Mouse (Mus musculus) stomach, embryonic 16.5 days (tissue): ENCODE data around the gene Angptl4. TPM values are rescaled to one million over a fixed set of nuclear protein-coding genes. Genes with fewer than 3 reads are reported as not detected.
"Not testable (repeated sequence)": the region's sequence is repeated elsewhere in the genome, so short reads cannot be mapped to it uniquely, and the experiment has no call there.

ENCODE experiments used
- ATAC-seq: fragments of 200-750 bp; cut with Nextera tagmentation; 2 replicates; pipeline ENCODE4 v1.8.0; 2017; ENCODE audit warnings: moderate number of reproducible peaks, moderate TSS enrichment; ENCODE audit not compliant: insufficient read depth, low FRiP score
- H3K27ac ChIP-seq: fragments of 300-500 bp; sonication (generic); 2 replicates; pipeline ENCODE4 v1.5.1; 2014; ENCODE audit warnings: low read length
- H3K27me3 ChIP-seq: fragments of 300-500 bp; sonication (generic); 2 replicates; pipeline ENCODE4 v1.6.1; 2014; ENCODE audit warnings: low read length, control low read depth, mixed read lengths; ENCODE audit not compliant: control insufficient read depth, insufficient read depth
- H3K36me3 ChIP-seq: fragments of 300-500 bp; sonication (generic); 2 replicates; pipeline ENCODE4 v1.6.1; 2014; ENCODE audit warnings: low read length; ENCODE audit not compliant: control insufficient read depth, insufficient read depth
- H3K4me1 ChIP-seq: fragments of 300-500 bp; sonication (generic); 2 replicates; pipeline ENCODE4 v1.6.1; 2014; ENCODE audit warnings: low read length, control low read depth, mixed read lengths; ENCODE audit not compliant: control insufficient read depth, insufficient read depth
- H3K4me2 ChIP-seq: fragments of 300-500 bp; sonication (generic); 2 replicates; pipeline ENCODE4 v1.6.1; 2014; ENCODE audit warnings: low read depth, low read length, mixed read lengths
- H3K4me3 ChIP-seq: fragments of 300-500 bp; sonication (generic); replicated peaks from 2 replicates; pipeline ENCODE4 v1.5.1; 2014; ENCODE audit warnings: mild to moderate bottlenecking, low read length
- H3K9ac ChIP-seq: fragments of 300-500 bp; sonication (generic); 2 replicates; pipeline ENCODE4 v1.6.1; 2014; ENCODE audit warnings: low read length
- H3K9me3 ChIP-seq: fragments of 300-500 bp; sonication (generic); replicated peaks from 2 replicates; pipeline ENCODE4 v1.6.1; 2016; ENCODE audit warnings: low read length, control low read depth; ENCODE audit not compliant: control insufficient read depth
- WGBS: fragments of 180-500 bp; shearing (Covaris S2); extraction: QIAGEN DNeasy Blood & Tissue Kit; methylation state at CpG from one replicate; pipeline ENCODE4 v1.1.7; 2014; 5-methylcytosine and 5-hydroxymethylcytosine counted together
- polyA plus RNA-seq: library from polyadenylated mRNA; unstranded; fragments of >200 nt; fragmentation: Nextera tagmentation; extraction: Ambion mirVana; gene quantifications from 2 replicates; pipeline ENCODE4 v1.2.1, GENCODE M21; 2015

The Angptl4 gene
- 25.8 and 30.7 TPM in 2 replicates for polyA plus RNA-seq

- Histone ChIP-seq H3K4me1 (peaks cover 49% of the 10 kb centered on the region), H3K9ac (peak within 1 kb of the TSS; percentile 75), H3K9me3 (no peaks in the 10 kb centered on the region), H3K27me3 (no peaks in the 10 kb centered on the region), H3K36me3 (no peaks in the 10 kb centered on the region), H3K4me2 (peak within 1 kb of the TSS; percentile 92), H3K4me3 (peak within 1 kb of the TSS; percentile 57), H3K27ac (peak within 1 kb of the TSS; percentile 89)
- 1% methylated on average over 50 of the region's 50 CpGs for WGBS
- peak; percentile 77 for ATAC-seq
These were observed at the start of gene Angptl4 for GRCm38 (mm10) chr17:33781124-33781977. Angptl4 (minus strand) TSS chr17:33781830.

DNA sequence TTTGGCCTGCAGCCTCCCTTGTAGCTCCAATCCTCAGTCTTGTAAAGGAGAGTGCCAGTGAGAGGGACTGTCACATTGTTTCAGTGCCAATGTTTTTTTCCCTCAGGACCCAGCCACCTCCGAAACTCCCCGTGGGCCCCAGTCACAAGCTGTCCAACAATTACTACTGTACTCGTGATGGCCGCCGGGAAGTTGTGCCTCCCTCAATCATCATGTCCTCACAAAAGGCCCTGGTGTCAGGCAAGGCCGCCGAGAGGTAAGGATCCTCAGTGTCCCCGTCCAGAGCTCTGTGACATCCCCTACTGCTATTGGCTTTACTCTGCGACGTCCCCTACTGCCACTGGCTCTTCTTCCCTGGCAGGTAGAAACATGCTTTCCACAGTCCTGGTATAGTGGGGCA, 47.9 kb upstream of the Angptl4 start:
- 0 out of 2 replicates have a peak overlapping the region, but pooled peaks have one; percentile 31 for H3K27ac ChIP-seq
- 90% methylated on average over 10 of the region's 10 CpGs for WGBS

GRCm38 (mm10) chr17:33828892-33829291, 47.3 kb upstream of the Angptl4 start:
- WGBS: 34% methylated on average over 2 of the region's 2 CpGs
- no peak overlapping the region for H3K4me2 ChIP-seq
- peaks cover 22% of the 10 kb centered on the region; the same call in 1 of the 2 replicates for H3K36me3 ChIP-seq
- no peak overlapping the region for H3K4me3 ChIP-seq
- no peaks in the 10 kb centered on the region for H3K9me3 ChIP-seq
- no peak overlapping the region for H3K9ac ChIP-seq
- H3K4me1 ChIP-seq: peaks cover 18% of the 10 kb centered on the region
- H3K27me3 ChIP-seq: no peaks in the 10 kb centered on the region
- peak; percentile 72 for ATAC-seq
- 0 out of 2 replicates have a peak overlapping the region, but pooled peaks have one; percentile 31 for H3K27ac ChIP-seq

More for the DNA sequence above, 47.9 kb upstream of the Angptl4 start:
- Histone ChIP-seq H3K36me3 (peaks cover 22% of the 10 kb centered on the region; the same call in 1 of the 2 replicates), H3K4me1 (peaks cover 18% of the 10 kb centered on the region), H3K4me2 (no peak overlapping the region), H3K27me3 (no peaks in the 10 kb centered on the region), H3K9ac (no peak overlapping the region), H3K4me3 (no peak overlapping the region), H3K9me3 (no peaks in the 10 kb centered on the region)
- ATAC-seq: no peak

- no peak overlapping the region for H3K4me2 ChIP-seq
- H3K27me3 ChIP-seq: no peaks in the 10 kb centered on the region
- no peak overlapping the region for H3K9ac ChIP-seq
- peaks cover 22% of the 10 kb centered on the region; the same call in 1 of the 2 replicates for H3K36me3 ChIP-seq
- H3K4me3 ChIP-seq: no peak overlapping the region
- WGBS: 0% methylated on average over 3 of the region's 3 CpGs
- H3K4me1 ChIP-seq: peaks cover 25% of the 10 kb centered on the region
- H3K27ac ChIP-seq: no peak overlapping the region
- no peaks in the 10 kb centered on the region for H3K9me3 ChIP-seq
- no peak for ATAC-seq
These were observed 45.2 kb upstream of the Angptl4 start for GRCm38 (mm10) chr17:33826850-33827249.

GRCm38 (mm10) chr17:33825462-33825861, 43.8 kb upstream of the Angptl4 start:
- Histone ChIP-seq H3K4me2 (peak overlapping the region; percentile 86), H3K27ac (no peak overlapping the region), H3K4me3 (peak overlapping the region; percentile 83), H3K36me3 (peaks cover 19% of the 10 kb centered on the region; the same call in 1 of the 2 replicates), H3K4me1 (peaks cover 28% of the 10 kb centered on the region), H3K27me3 (no peaks in the 10 kb centered on the region), H3K9ac (peak overlapping the region; percentile 15; the same call in 1 of the 2 replicates), H3K9me3 (no peaks in the 10 kb centered on the region)
- ATAC-seq: no peak
- WGBS: 88% methylated on average over 8 of the region's 8 CpGs

GRCm38 (mm10) chr17:33824997-33825330, 43.3 kb upstream of the Angptl4 start:
- Histone ChIP-seq H3K27ac (peak overlapping the region; percentile 90), H3K9ac (peak overlapping the region; percentile 77), H3K36me3 (peaks cover 18% of the 10 kb centered on the region), H3K4me1 (peaks cover 28% of the 10 kb centered on the region), H3K4me3 (peak overlapping the region; percentile 83), H3K4me2 (peak overlapping the region; percentile 86)
- ATAC-seq, H3K9me3 ChIP-seq, H3K27me3 ChIP-seq: not testable (repeated sequence)
- 4% methylated on average over 6 of the region's 6 CpGs for WGBS

GRCm38 (mm10) chr17:33824084-33824996, 42.7 kb upstream of the Angptl4 start, which contains the start of the genes Rps28 and Ndufa7:
Rps28 (minus strand) TSS chr17:33824562.
Ndufa7 (plus strand) TSS chr17:33824572.
- peaks cover 28% of the 10 kb centered on the region for H3K4me1 ChIP-seq
- ATAC-seq: peak; percentile 94
- H3K4me2 ChIP-seq: peak within 1 kb of the TSS; percentile 86
- peaks cover 14% of the 10 kb centered on the region for H3K36me3 ChIP-seq
- H3K9me3 ChIP-seq: no peaks in the 10 kb centered on the region
- peak within 1 kb of the TSS; percentile 89 for H3K9ac ChIP-seq
- no peaks in the 10 kb centered on the region for H3K27me3 ChIP-seq
- under 1% methylated on average over 51 of the region's 51 CpGs for WGBS
- H3K27ac ChIP-seq: peak within 1 kb of the TSS; percentile 90
- H3K4me3 ChIP-seq: peak within 1 kb of the TSS; percentile 83

DNA sequence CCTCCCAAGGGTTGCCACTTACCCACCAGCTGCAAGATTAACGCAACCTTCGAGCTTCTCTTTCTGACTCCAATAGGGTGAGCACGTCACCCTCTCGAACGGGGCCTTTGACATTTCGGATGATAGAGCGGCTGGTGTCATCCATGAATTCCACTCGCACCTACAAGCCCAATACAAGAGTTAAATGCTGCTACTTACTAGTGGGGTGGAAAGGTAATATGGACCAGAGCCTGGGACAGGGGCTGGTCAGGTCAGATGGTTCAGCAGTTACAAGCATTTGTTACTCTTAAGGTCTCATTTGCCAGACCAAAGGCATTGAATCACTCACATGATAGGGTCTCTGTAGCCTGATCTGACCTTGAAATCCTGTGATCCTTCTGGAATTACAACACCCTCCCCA, 41.5 kb upstream of the Angptl4 start:
- H3K4me2 ChIP-seq: peak overlapping the region; percentile 75
- H3K9me3 ChIP-seq, ATAC-seq, H3K27ac ChIP-seq, H3K27me3 ChIP-seq: not testable (repeated sequence)
- peaks cover 24% of the 10 kb centered on the region for H3K4me1 ChIP-seq
- H3K9ac ChIP-seq: peak overlapping the region; percentile 89
- peaks cover 14% of the 10 kb centered on the region for H3K36me3 ChIP-seq
- peak overlapping the region; percentile 83 for H3K4me3 ChIP-seq
- 72% methylated on average over 8 of the region's 8 CpGs for WGBS
